Mouse (Mus musculus) forebrain, embryonic 16.5 days (tissue): ENCODE measurements around the gene Clstn2. TPM values are rescaled to one million over a fixed set of nuclear protein-coding genes. Genes with fewer than 3 reads are reported as not detected.
A peak's percentile ranks its signal among the peaks of the same experiment; 100 is the strongest.

Experiments used
- ATAC-seq: fragments of 200-750 bp; cut with Nextera tagmentation; 2 replicates; pipeline ENCODE4 v1.8.0; 2017; ENCODE audit warnings: mild to moderate bottlenecking, moderate library complexity
- H3K27ac ChIP-seq: fragments of 300-500 bp; sonication (generic); 2 replicates; pipeline ENCODE4 v1.5.1; 2014; ENCODE audit warnings: low read length, control low read depth
- H3K27me3 ChIP-seq: fragments of 300-500 bp; sonication (generic); replicated peaks from 2 replicates; pipeline ENCODE4 v1.6.1; 2014; ENCODE audit warnings: low read length; ENCODE audit not compliant: control insufficient read depth, insufficient read depth
- H3K36me3 ChIP-seq: fragments of 300-500 bp; sonication (generic); 2 replicates; pipeline ENCODE4 v1.6.1; 2014; ENCODE audit not compliant: control insufficient read depth, insufficient read depth
- H3K4me1 ChIP-seq: fragments of 300-500 bp; sonication (generic); replicated peaks from 2 replicates; pipeline ENCODE4 v1.6.1; 2014; ENCODE audit warnings: low read length; ENCODE audit not compliant: control insufficient read depth, insufficient read depth
- H3K4me2 ChIP-seq: fragments of 300-500 bp; sonication (generic); 2 replicates; pipeline ENCODE4 v1.6.1; 2014; ENCODE audit warnings: mild to moderate bottlenecking, low read length, control low read depth
- H3K4me3 ChIP-seq: fragments of 300-500 bp; sonication (generic); replicated peaks from 2 replicates; pipeline ENCODE4 v1.5.1; 2014; ENCODE audit warnings: mild to moderate bottlenecking, low read length, control low read depth
- H3K9ac ChIP-seq: fragments of 300-500 bp; sonication (generic); replicated peaks from 2 replicates; pipeline ENCODE4 v1.6.1; 2014; ENCODE audit warnings: low read depth, low read length, control low read depth
- H3K9me3 ChIP-seq: fragments of 300-500 bp; sonication (generic); 2 replicates; pipeline ENCODE4 v1.6.1; 2016; ENCODE audit warnings: low read length; ENCODE audit not compliant: control insufficient read depth
- WGBS: fragments of 180-500 bp; shearing (Covaris S2); extraction: QIAGEN DNeasy Blood & Tissue Kit; methylation state at CpG from one replicate; pipeline ENCODE4 v1.1.7; 2014; 5-methylcytosine and 5-hydroxymethylcytosine counted together
- polyA plus RNA-seq: library from polyadenylated mRNA; unstranded; fragments of >200 nt; fragmentation: Nextera tagmentation; extraction: Ambion mirVana; gene quantifications from 2 replicates; pipeline ENCODE4 v1.2.1, GENCODE M21; 2015

Gene Clstn2
- polyA plus RNA-seq, 1 experiment from 2014 or later, result 21.2 TPM

- WGBS, result 7% methylated on average over 4 of the region's 4 CpGs
- no peak overlapping the region for H3K4me2 ChIP-seq
- no peaks in the 10 kb centered on the region for H3K36me3 ChIP-seq
- no peak overlapping the region for H3K27ac ChIP-seq
- H3K4me3 ChIP-seq, result no peak overlapping the region
- H3K9ac ChIP-seq, result no peak overlapping the region
- H3K4me1 ChIP-seq, result peaks cover 4% of the 10 kb centered on the region
- no peaks in the 10 kb centered on the region for H3K27me3 ChIP-seq
- no peak for ATAC-seq
- H3K9me3 ChIP-seq, result no peaks in the 10 kb centered on the region
Measured at GRCm38 (mm10) chr9:97703901-97704503, 329.0 kb downstream of the Clstn2 start.

DNA sequence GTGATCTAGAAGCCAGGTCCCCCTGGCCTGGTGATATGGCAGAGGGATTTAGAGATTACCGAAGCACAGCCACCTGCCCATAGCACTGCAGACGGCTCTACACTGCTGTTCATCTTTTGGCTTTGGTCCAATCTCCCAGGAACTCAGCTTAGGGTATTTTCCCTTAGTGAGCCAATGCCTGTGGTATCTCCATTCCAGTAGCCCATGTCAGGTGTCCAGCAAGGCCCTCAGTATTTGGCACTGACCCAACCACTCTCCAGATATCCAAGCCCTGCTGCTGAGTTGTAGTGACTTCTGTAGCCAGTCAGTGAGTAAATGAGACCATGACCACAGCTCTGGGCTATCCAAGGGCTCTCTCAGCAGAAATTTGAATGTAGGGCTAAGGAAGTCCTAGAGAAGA lies 330.0 kb downstream of the Clstn2 start:
- no peak overlapping the region for H3K27ac ChIP-seq
- no peak overlapping the region for H3K4me2 ChIP-seq
- WGBS, result 54% methylated on average over 2 of the region's 2 CpGs
- no peak overlapping the region for H3K4me3 ChIP-seq
- H3K4me1 ChIP-seq, result peaks cover 4% of the 10 kb centered on the region
- H3K36me3 ChIP-seq, result no peaks in the 10 kb centered on the region
- no peaks in the 10 kb centered on the region for H3K9me3 ChIP-seq
- no peaks in the 10 kb centered on the region for H3K27me3 ChIP-seq
- H3K9ac ChIP-seq, result no peak overlapping the region
- no peak for ATAC-seq

GRCm38 (mm10) chr9:97699983-97700382 lies 333.0 kb downstream of the Clstn2 start:
- H3K9ac ChIP-seq, result no peak overlapping the region
- H3K27me3 ChIP-seq, result no peaks in the 10 kb centered on the region
- peaks cover 4% of the 10 kb centered on the region for H3K4me1 ChIP-seq
- no peak overlapping the region for H3K4me2 ChIP-seq
- H3K4me3 ChIP-seq, result no peak overlapping the region
- 82% methylated on average over 3 of the region's 3 CpGs for WGBS
- no peaks in the 10 kb centered on the region for H3K36me3 ChIP-seq
- no peak for ATAC-seq
- H3K9me3 ChIP-seq, result no peaks in the 10 kb centered on the region
- H3K27ac ChIP-seq, result no peak overlapping the region

GRCm38 (mm10) chr9:97699020-97699419 lies 334.0 kb downstream of the Clstn2 start:
- Histone ChIP-seq H3K9ac (no peak overlapping the region), H3K9me3 (no peaks in the 10 kb centered on the region), H3K36me3 (no peaks in the 10 kb centered on the region), H3K27me3 (no peaks in the 10 kb centered on the region), H3K4me2 (no peak overlapping the region), H3K4me3 (no peak overlapping the region), H3K4me1 (peaks cover 4% of the 10 kb centered on the region), H3K27ac (no peak overlapping the region)
- ATAC-seq, result no peak
- 49% methylated on average over 2 of the region's 2 CpGs for WGBS

DNA sequence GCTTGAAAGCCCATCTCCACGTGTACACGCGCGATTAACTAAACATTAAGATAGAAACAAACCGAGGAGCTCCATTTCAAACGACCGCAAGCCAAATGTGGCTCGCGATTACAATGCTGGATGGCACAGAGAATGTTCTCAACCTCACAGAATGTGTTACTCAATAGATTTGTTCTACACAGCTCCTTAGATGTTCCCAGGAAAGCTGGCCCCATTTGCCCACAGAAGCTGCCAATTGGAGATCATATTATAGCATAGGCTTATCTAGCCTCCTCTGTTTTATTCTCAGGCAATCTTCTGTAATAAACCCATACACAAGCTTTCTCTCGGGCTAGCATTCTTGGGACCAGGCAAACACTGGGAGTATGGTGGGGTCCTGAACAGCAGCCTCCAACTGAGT lies 334.9 kb downstream of the Clstn2 start:
- H3K36me3 ChIP-seq, result no peaks in the 10 kb centered on the region
- no peak for ATAC-seq
- H3K9ac ChIP-seq, result no peak overlapping the region
- peaks cover 3% of the 10 kb centered on the region; the same call in 1 of the 2 replicates for H3K4me1 ChIP-seq
- no peak overlapping the region for H3K4me2 ChIP-seq
- no peaks in the 10 kb centered on the region for H3K9me3 ChIP-seq
- H3K4me3 ChIP-seq, result no peak overlapping the region
- 82% methylated on average over 10 of the region's 10 CpGs for whole genome bisulfite sequencing
- no peak overlapping the region for H3K27ac ChIP-seq
- no peaks in the 10 kb centered on the region for H3K27me3 ChIP-seq

DNA sequence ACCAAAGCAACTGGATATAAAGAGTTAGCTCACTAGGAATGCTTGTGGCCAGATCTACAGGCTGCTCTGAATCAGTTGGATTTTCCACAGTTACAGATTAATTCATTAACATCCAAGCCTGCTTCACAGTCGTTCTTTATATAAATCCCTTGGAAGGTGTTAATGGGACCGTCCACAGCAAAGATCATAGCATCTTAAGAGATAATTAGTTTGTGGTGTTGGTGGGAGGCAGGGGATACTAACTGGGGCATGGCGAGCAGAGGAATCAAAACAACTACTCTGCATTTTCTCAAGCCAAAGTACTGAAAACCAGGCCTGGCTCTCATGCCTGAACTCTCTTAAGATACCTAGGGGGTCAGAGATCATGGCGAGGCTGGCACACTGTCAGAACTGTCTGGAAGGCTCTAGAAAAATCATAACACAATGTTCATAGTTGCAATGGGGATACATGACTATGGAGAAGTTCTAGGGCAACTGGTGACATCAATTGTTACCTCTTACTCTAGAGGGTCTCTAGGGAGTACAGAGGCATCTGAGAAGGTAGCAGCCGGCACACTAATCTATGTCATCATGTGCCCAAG lies 336.2 kb downstream of the Clstn2 start:
- Histone ChIP-seq H3K4me3 (no peak overlapping the region), H3K9me3 (no peaks in the 10 kb centered on the region), H3K27me3 (no peaks in the 10 kb centered on the region), H3K4me2 (no peak overlapping the region), H3K27ac (no peak overlapping the region), H3K4me1 (no peaks in the 10 kb centered on the region), H3K36me3 (no peaks in the 10 kb centered on the region), H3K9ac (no peak overlapping the region)
- 71% methylated on average over 5 of the region's 5 CpGs for WGBS
- no peak for ATAC-seq

DNA sequence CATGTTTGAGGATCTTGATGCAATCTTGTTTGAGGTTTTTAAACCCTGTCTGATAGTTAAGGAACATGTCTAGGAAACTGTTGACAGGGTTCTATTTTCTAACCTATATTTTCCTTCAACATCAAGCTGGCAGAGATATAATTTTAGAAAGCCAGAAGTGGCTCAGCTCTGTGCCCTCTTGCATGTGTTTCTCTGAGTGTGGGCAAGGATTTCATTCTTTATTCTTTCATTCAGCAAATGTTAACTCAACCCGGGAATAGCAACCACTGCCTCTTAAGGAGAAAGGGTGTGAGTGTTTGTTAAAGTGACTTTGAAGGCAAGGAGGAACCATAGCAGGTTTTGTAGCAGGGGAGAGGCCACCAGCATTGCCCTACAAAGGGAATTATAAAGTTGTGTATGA lies 337.7 kb downstream of the Clstn2 start:
- Histone ChIP-seq H3K27ac (no peak overlapping the region), H3K27me3 (no peaks in the 10 kb centered on the region), H3K4me1 (no peaks in the 10 kb centered on the region), H3K4me3 (no peak overlapping the region), H3K9ac (no peak overlapping the region), H3K9me3 (no peaks in the 10 kb centered on the region), H3K36me3 (no peaks in the 10 kb centered on the region), H3K4me2 (no peak overlapping the region)
- no peak for ATAC-seq
- WGBS, result 73% methylated on average over 1 of the region's 1 CpGs

GRCm38 (mm10) chr9:97686826-97687425 lies 346.1 kb downstream of the Clstn2 start:
- no peaks in the 10 kb centered on the region for H3K9me3 ChIP-seq
- ATAC-seq, result no peak
- no peak overlapping the region for H3K27ac ChIP-seq
- no peaks in the 10 kb centered on the region for H3K27me3 ChIP-seq
- H3K4me1 ChIP-seq, result peaks cover 15% of the 10 kb centered on the region
- H3K9ac ChIP-seq, result no peak overlapping the region
- no peak overlapping the region for H3K4me3 ChIP-seq
- H3K4me2 ChIP-seq, result no peak overlapping the region
- WGBS, result 60% methylated on average over 4 of the region's 4 CpGs
- no peaks in the 10 kb centered on the region for H3K36me3 ChIP-seq

DNA sequence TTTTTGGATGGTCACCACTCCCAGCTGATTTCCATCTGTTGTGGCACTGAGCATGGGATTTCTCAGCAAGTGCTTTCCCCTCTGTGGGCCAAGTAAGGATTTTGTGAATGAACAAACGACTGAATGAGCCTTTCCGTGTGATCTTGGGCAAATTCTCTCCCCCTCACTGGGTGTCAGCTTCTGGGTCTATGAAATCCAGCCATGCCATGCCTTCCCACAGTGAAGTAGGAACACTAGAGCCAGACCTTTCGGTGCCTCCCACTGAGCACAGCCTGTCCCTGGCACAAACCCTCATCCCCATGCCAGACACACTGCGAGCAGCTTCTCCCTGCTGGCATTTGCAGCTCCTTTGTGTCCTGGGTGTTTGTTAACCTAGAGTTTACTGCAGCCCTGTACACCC lies 347.3 kb downstream of the Clstn2 start:
- WGBS, result 39% methylated on average over 4 of the region's 4 CpGs

More for the DNA sequence above, 347.3 kb downstream of the Clstn2 start:
- Histone ChIP-seq H3K4me3 (no peak overlapping the region), H3K27ac (peak overlapping the region; percentile 36; the same call in 1 of the 2 replicates), H3K4me2 (no peak overlapping the region), H3K4me1 (peaks cover 15% of the 10 kb centered on the region), H3K36me3 (no peaks in the 10 kb centered on the region), H3K9me3 (no peaks in the 10 kb centered on the region), H3K9ac (no peak overlapping the region), H3K27me3 (no peaks in the 10 kb centered on the region)
- ATAC-seq, result peak; percentile 91
